Mouse (Mus musculus): ENCODE results near the gene Ptprb.

The Ptprb gene

DNA sequence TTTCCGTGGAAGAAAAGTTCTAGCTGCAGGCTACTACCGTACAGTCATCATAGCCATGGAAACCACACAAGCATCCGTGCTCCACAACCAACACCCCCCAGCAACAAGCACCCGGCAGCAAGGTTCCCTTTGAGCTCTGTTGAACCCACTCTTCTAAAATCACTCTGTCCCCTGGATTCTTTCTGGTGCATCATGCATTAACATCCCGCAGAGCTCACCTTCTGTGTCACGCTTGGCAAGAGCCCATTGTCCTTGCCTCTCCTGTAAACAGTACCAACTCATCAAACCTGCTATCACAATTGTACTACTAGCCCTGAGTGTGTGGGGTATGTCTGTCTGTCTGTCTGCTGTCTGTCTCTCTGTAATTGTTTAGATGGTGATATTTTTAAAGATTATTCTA, 98.8 kb downstream of the Ptprb start:
- peak; percentile 92 for DNase-seq (ENCODE audit: low read depth, low spot score)

DNA sequence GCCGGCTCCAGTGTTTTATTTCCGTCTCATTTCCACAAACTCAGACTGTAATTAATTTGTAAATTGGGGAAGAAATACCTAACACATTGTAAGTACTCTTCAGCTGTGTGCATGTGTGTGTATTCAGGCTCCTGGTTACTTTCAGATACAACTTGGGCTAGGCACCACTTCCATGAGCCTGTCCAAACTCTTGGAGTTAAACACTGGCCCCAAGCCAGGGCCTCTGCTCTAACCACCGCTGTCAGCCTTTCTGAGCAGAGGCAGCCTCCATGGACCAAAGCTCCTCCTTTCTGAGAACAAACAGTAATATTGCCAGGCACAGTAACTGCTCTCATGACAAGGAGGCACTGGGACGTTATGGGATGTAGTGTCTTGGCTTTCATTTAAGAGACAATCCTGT, 101.5 kb downstream of the Ptprb start:
- DNase-seq (ENCODE audit: low read depth, low spot score): no peak

GRCm38 (mm10) chr10:116382826-116383685, 107.7 kb downstream of the Ptprb start:
- peak; percentile 42 for DNase-seq (ENCODE audit: low read depth, low spot score)

DNA sequence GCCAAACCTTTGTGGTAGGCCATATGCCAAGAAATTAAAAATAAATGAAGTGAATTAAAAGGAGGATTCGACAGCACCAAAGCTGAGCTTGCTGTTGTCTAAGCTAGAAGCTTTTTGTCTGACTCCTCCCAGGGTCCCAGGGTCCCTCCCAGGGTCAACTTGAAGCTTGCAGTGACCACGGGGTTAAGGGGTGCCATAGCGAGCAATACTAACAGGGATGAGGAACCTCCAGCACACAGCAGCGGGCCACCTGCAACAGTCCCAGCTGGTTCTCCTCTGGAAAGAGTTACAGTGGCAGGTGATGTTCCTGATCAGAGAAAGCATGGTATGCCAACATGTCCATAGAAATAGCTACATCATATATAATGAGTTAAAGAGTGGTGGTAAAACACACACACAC, 109.1 kb downstream of the Ptprb start:
- no peak for DNase-seq (ENCODE audit: low read depth, low spot score)

DNA sequence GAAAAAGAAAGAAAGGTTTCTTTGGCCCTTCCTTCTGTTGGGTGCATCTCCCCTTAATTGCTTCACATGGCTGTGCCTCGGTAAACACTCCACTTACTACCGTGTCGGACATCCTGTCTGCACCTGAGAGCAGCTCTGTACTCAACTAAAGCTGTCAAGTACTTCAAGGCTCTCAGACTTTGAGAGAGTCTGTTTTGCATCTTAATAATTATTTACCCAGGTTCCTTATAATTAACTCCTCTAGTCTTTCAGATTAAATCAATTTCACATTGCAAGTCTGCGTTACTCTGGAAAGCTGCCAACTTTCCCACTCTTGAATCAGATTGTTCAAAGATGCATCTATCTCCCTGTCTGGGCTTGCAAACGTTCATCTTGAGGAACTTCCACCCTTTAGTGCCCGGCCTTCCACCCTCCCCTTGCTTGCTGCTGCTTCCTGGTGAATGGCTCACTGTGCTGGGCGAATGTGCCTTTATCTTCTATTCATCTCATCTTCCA, 111.1 kb downstream of the Ptprb start:
- peak; percentile 48 for DNase-seq (ENCODE audit: low read depth, low spot score)

DNA sequence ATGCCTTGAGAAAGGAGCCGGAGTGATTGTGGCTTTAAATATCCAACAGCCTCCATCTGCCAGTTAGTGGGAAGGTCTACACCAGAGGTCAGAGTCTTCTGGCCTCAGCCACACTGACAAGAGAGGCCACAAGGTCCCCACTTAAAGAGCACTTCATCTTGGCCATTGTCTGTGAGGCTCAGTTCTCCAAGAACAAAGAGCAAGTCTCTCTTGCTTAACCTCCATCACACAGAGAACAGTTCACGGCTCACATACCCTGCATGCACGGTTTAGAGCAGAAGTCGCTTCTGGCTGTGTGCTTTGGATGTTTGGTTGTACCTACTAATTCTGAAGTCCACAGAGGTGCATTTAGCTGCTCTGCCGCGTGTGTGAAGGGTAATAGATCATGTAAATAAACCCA, 113.5 kb downstream of the Ptprb start:
- no peak for DNase-seq (ENCODE audit: low read depth, low spot score)

- DNase-seq (ENCODE audit: low read depth, low spot score): peak; percentile 77
Measured at GRCm38 (mm10) chr10:116393790-116394475, 118.6 kb downstream of the Ptprb start.

GRCm38 (mm10) chr10:116394585-116394984, 119.3 kb downstream of the Ptprb start:
- DNase-seq (ENCODE audit: low read depth, low spot score): no peak

DNA sequence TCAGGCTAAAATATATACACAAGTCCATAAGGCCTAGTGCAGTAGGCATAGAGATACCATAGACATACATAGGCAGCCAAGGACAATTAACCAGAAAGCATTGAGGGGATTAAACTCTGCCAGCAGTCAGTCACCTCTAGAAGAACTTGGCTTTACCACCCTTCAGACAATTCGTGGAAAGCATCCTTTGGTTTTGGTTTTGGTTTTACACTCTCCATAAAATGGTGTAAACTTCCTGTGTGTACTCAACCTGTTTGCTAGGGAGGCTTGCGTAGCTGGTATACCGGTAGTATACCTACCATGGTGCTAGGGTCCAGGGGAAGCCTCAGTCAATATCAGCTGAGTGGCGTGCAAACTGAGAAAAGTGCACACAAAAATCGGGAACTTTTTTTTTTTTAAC, 121.0 kb downstream of the Ptprb start:
- no peak for DNase-seq (ENCODE audit: low read depth, low spot score)

- DNase-seq (ENCODE audit: low read depth, low spot score): no peak
Measured at GRCm38 (mm10) chr10:116396966-116397365, 121.6 kb downstream of the Ptprb start.

- DNase-seq (ENCODE audit: low read depth, low spot score): no peak
Measured at GRCm38 (mm10) chr10:116397573-116397972, 122.2 kb downstream of the Ptprb start.

- no peak for DNase-seq (ENCODE audit: low read depth, low spot score)
Measured at GRCm38 (mm10) chr10:116397973-116398372, 122.7 kb downstream of the Ptprb start.

DNA sequence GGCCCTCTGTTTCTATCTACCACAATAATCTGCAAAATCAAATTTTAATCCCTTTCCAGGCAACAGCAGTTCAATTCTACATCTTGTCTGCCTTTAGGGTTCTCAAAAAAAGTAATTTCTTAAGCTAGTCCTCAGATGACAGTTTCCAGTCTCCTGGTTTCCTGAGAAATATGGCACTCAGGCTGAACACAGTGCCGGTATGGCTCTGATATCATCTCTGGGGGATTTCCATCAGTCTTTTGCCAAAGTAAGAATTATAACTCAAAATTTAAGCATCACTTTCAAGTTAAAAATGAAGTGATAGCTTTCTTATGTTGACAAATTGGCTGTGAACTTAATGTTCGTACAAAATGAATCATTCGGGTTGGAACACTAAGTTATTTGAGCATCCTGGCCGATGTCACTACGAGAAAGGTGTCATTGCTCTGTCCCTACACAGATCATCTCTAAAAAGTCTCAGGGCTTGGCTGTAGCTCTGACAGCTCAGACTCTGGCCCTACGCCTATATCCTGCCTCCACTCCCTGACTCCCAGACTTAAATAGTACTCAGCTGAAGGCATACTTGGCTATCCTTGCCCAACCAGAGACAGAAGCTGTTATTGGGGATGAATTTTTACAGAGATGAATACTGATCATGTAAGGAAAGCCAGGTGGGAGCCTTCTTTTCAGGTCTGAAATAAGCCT, 127.6 kb downstream of the Ptprb start:
- peak; percentile 81 for DNase-seq (ENCODE audit: low read depth, low spot score)

DNA sequence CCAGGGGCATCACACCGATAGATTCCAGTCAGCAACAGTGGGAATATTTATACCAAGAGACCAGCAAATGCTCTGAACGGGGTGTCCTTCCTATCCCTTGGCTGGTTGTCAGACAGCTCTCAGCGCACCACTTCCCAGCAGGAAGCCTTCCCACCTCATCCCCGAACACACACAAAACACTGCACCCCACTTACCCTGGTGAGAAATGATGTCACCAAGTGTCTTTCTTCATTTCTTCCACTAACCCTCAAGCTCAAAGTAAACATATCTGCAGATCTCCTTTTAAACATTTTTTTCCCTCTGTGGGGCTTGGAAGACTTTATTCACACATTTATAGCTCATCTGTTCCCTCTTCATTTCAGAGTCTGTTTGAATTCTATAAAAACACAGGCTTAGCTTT, 128.4 kb downstream of the Ptprb start:
- DNase-seq (ENCODE audit: low read depth, low spot score): peak; percentile 80

- DNase-seq (ENCODE audit: low read depth, low spot score): peak; percentile 66
Measured at GRCm38 (mm10) chr10:116405011-116405410, 129.7 kb downstream of the Ptprb start.

- DNase-seq (ENCODE audit: low read depth, low spot score): peak; percentile 66
Measured at GRCm38 (mm10) chr10:116407684-116408359, 132.5 kb downstream of the Ptprb start.

- peak; percentile 25 for DNase-seq (ENCODE audit: low read depth, low spot score)
Measured at GRCm38 (mm10) chr10:116410826-116411225, 135.5 kb downstream of the Ptprb start.

DNA sequence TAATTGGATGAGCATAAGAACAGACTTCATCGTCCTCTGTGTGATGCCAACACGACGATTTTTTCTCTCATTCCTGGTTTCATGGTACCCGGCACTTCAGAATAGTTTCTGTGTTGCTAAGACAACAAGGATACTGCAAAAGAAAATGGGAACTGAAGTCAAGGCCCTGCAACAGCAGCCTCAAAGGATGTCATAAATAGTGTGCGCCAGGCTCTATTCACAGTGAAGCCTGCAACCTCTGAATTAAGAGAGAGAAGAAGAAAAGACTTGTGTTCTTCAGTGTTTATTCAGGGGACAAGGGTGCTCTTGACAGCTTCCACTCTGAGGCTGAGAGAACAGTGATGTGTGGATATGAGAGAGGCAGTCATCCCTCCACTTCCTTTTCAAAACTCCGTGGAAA, 140.8 kb downstream of the Ptprb start:
- peak; percentile 37 for DNase-seq (ENCODE audit: low read depth, low spot score)

DNA sequence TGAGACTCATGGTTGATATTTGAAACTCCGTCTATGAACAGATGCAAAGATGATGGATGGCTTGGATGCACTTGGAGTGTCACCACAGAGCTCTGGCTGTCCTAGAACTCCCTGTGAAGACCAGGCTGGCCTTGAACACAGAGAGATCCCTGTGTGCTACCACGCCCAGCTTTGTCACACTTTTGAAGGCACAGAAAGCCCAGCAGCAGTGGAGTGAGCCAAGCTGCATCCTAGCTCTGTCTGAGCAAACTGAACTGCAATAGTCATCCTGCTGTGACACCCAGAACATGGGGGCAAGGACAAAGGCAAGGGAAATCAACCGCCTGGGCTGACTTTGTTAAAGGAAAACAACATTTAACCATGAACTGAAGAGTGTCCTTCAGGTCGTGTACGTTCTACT, 141.4 kb downstream of the Ptprb start:
- no peak for DNase-seq (ENCODE audit: low read depth, low spot score)

- no peak for DNase-seq (ENCODE audit: low read depth, low spot score)
Measured at GRCm38 (mm10) chr10:116418121-116418726, 142.9 kb downstream of the Ptprb start.

- peak; percentile 51 for DNase-seq (ENCODE audit: low read depth, low spot score)
Measured at GRCm38 (mm10) chr10:116420976-116421375, 145.7 kb downstream of the Ptprb start.
